Mouse (Mus musculus) neural tube, embryonic 14.5 days (tissue): ENCODE data around the gene Plvap. TPM values are rescaled to one million over a fixed set of nuclear protein-coding genes. Genes with fewer than 3 reads are reported as not detected.

Experiments
- ATAC-seq: fragments of 200-750 bp; cut with Nextera tagmentation; 2 replicates; pipeline ENCODE4 v1.8.0; 2017; ENCODE audit warnings: low read depth, mild to moderate bottlenecking, moderate TSS enrichment, moderate library complexity
- H3K27ac ChIP-seq: fragments of 300-500 bp; sonication (generic); 2 replicates; pipeline ENCODE4 v1.5.1; 2014; ENCODE audit warnings: low read depth, mild to moderate bottlenecking, control low read depth, low read length, moderate library complexity, mixed read lengths
- H3K27me3 ChIP-seq: fragments of 300-500 bp; sonication (generic); 2 replicates; pipeline ENCODE4 v1.6.1; 2014; ENCODE audit warnings: low read length; ENCODE audit not compliant: control insufficient read depth, insufficient read depth
- H3K36me3 ChIP-seq: fragments of 300-500 bp; sonication (generic); 2 replicates; pipeline ENCODE4 v1.6.1; 2014; ENCODE audit warnings: low read length, mixed read lengths; ENCODE audit not compliant: control insufficient read depth, insufficient read depth
- H3K4me1 ChIP-seq: fragments of 300-500 bp; sonication (generic); 2 replicates; pipeline ENCODE4 v1.6.1; 2014; ENCODE audit warnings: low read length; ENCODE audit not compliant: control insufficient read depth, insufficient read depth
- H3K4me2 ChIP-seq: fragments of 300-500 bp; sonication (generic); 2 replicates; pipeline ENCODE4 v1.6.1; 2014; ENCODE audit warnings: mild to moderate bottlenecking, low read depth, low read length, control low read depth
- H3K4me3 ChIP-seq: fragments of 300-500 bp; sonication (generic); 2 replicates; pipeline ENCODE4 v1.5.1; 2014; ENCODE audit warnings: low read depth, low read length, control low read depth, mixed read lengths
- H3K9ac ChIP-seq: fragments of 300-500 bp; sonication (generic); replicated peaks from 2 replicates; pipeline ENCODE4 v1.6.1; 2014; ENCODE audit warnings: low read depth, mild to moderate bottlenecking, control low read depth, low read length, mixed read lengths
- H3K9me3 ChIP-seq: fragments of 300-500 bp; sonication (generic); 2 replicates; pipeline ENCODE4 v1.6.1; 2016; ENCODE audit warnings: low read length; ENCODE audit not compliant: control insufficient read depth
- WGBS: fragments of 180-500 bp; shearing (Covaris S2); extraction: QIAGEN DNeasy Blood & Tissue Kit; methylation state at CpG from one replicate; pipeline ENCODE4 v1.1.7; 2014; 5-methylcytosine and 5-hydroxymethylcytosine counted together
- polyA plus RNA-seq: library from polyadenylated mRNA; unstranded; fragments of >200 nt; fragmentation: Nextera tagmentation; extraction: Ambion mirVana; gene quantifications from 2 replicates; pipeline ENCODE4 v1.2.1, GENCODE M21; 2014

Gene Plvap
- polyA plus RNA-seq, 1 experiment from 2014 or later, result 5.4 TPM

- Histone ChIP-seq H3K4me2 (no peak overlapping the region), H3K4me1 (no peaks in the 10 kb centered on the region), H3K9me3 (no peaks in the 10 kb centered on the region), H3K9ac (no peak overlapping the region), H3K4me3 (no peak overlapping the region), H3K27me3 (no peaks in the 10 kb centered on the region), H3K36me3 (peaks cover 7% of the 10 kb centered on the region; the same call in 1 of the 2 replicates), H3K27ac (no peak overlapping the region)
- 67% methylated on average over 7 of the region's 7 CpGs for WGBS
- no peak for ATAC-seq
Observed at GRCm38 (mm10) chr8:71550754-71551153, 39.2 kb upstream of the Plvap start.

DNA sequence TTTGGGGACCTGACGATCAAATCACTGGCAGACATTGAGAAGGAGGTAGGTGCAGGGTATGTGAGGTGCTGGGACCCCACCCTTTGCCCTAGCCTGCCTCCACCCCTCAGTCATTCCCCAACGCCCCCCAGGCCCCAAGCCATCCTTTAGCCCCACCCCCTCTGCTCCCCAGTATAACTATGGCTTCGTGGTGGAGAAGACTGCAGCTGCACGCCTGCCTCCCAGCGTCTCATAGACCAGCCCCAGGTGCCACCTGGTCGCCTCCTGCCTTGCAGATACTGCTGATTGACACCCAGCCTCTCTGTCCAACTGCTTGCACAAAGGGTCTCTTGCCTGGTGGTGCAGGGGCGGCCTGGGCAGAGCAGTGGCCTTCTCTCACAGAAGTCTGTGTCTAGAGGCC is 36.0 kb upstream of the Plvap start:
- Histone ChIP-seq H3K4me1 (peaks cover 4% of the 10 kb centered on the region; the same call in 1 of the 2 replicates), H3K4me2 (no peak overlapping the region), H3K27me3 (no peaks in the 10 kb centered on the region), H3K9ac (no peak overlapping the region), H3K9me3 (no peaks in the 10 kb centered on the region), H3K36me3 (peaks cover 14% of the 10 kb centered on the region; the same call in 1 of the 2 replicates), H3K27ac (no peak overlapping the region), H3K4me3 (no peak overlapping the region)
- no peak for ATAC-seq
- WGBS, result 86% methylated on average over 7 of the region's 7 CpGs

- H3K4me2 ChIP-seq, result no peak overlapping the region
- ATAC-seq, result no peak
- no peak overlapping the region for H3K27ac ChIP-seq
- H3K4me3 ChIP-seq, result no peak overlapping the region
- H3K9me3 ChIP-seq, result no peaks in the 10 kb centered on the region
- H3K27me3 ChIP-seq, result no peaks in the 10 kb centered on the region
- H3K36me3 ChIP-seq, result peaks cover 14% of the 10 kb centered on the region; the same call in 1 of the 2 replicates
- H3K4me1 ChIP-seq, result peaks cover 4% of the 10 kb centered on the region; the same call in 1 of the 2 replicates
- no peak overlapping the region for H3K9ac ChIP-seq
- whole genome bisulfite sequencing, result 93% methylated on average over 11 of the region's 11 CpGs
Observed at GRCm38 (mm10) chr8:71545053-71545452, 33.5 kb upstream of the Plvap start.

DNA sequence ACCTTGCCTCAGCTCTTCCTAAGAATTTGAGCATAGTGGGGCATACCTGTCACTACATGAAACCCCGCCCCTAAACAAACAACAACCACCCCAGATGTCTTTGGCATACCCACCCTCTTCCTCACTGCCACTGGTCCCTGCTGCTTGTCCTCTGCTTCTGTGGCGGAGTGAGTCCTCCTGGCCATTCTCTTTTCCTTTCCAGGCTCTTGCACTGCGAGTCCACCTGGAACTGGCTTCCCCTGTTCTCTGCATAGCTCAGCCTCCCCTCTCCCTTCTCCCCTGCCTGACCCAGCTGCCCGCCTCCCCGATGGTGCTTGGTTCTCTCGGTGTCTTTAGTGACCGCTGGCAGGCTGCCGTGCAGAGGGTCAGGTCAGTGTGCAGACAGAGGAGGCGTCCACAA is 32.2 kb upstream of the Plvap start:
- H3K9ac ChIP-seq, result no peak overlapping the region
- H3K9me3 ChIP-seq, result no peaks in the 10 kb centered on the region
- 85% methylated on average over 9 of the region's 9 CpGs for WGBS

GRCm38 (mm10) chr8:71542632-71543343 is 31.2 kb upstream of the Plvap start, which contains the start of gene Mvb12a:
Gene Mvb12a (plus strand): TSS chr8:71542922.
- H3K36me3 ChIP-seq, result peaks cover 9% of the 10 kb centered on the region; the same call in 1 of the 2 replicates
- peak within 1 kb of the TSS; percentile 91 for H3K4me2 ChIP-seq
- H3K27ac ChIP-seq, result peak within 1 kb of the TSS; percentile 44; the same call in 1 of the 2 replicates
- peak within 1 kb of the TSS; percentile 71 for H3K9ac ChIP-seq
- no peaks in the 10 kb centered on the region for H3K27me3 ChIP-seq
- WGBS, result under 1% methylated on average over 55 of the region's 55 CpGs
- peak within 1 kb of the TSS; percentile 57 for H3K4me3 ChIP-seq
- peak; percentile 96 for ATAC-seq
- H3K9me3 ChIP-seq, result no peaks in the 10 kb centered on the region
- H3K4me1 ChIP-seq, result peaks cover 4% of the 10 kb centered on the region; the same call in 1 of the 2 replicates

More for the DNA sequence above, 32.2 kb upstream of the Plvap start:
- Histone ChIP-seq H3K36me3 (peaks cover 13% of the 10 kb centered on the region; the same call in 1 of the 2 replicates), H3K27ac (no peak overlapping the region), H3K27me3 (no peaks in the 10 kb centered on the region), H3K4me3 (peak overlapping the region; percentile 57), H3K4me2 (peak overlapping the region; percentile 91), H3K4me1 (peaks cover 4% of the 10 kb centered on the region; the same call in 1 of the 2 replicates)
- ATAC-seq, result no peak

DNA sequence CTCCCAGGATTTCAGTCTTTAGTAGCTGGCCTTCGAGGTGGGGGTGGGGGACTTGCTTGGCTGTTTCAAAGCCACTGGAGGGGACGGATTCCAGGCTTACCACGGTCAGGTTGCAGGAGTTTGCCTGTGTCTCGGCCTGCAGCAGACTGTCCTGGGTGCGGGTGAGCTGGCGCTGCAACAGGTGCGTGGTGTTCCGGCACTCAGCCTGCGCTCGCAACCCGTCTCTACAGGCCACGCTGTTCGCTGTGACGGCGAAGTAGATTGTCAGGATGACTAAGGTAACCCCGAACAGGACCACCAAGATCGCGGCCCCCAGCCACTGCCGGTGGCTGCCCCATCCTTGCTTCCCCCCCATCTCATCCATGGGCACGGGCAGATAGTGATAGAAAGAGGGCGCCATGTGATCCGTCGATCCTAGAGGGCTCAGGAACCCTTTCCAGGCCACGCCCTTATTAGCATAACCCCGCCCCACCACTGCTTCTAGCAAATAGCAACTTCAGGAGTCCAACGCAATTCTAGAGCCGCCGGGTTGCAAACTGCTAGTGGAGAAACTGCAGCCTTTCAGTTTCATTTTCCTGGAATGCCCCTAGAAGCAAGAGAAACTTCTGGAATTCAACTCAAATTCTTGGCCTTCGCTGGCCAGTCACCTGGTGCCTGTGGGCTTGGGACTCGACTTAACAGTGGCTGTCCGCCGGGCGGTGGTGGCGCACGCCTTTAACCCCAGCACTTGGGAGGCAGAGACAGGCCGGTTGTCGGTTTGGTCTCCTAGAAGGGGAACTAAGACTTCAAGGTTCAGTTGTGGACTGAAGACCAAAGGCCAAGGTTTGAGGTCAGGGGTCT is 25.7 kb upstream of the Plvap start, which contains the start of gene Bst2:
Gene Bst2, minus strand, starts transcription at position 429 of the 840 bp plus-strand sequence.
- WGBS, result 3% methylated on average over 37 of the region's 37 CpGs

GRCm38 (mm10) chr8:71535663-71536062 is 24.1 kb upstream of the Plvap start:
- WGBS, result 67% methylated on average over 5 of the region's 5 CpGs
- no peaks in the 10 kb centered on the region for H3K9me3 ChIP-seq
- no peak overlapping the region for H3K9ac ChIP-seq
- ATAC-seq, result no peak
- H3K4me1 ChIP-seq, result no peaks in the 10 kb centered on the region
- no peaks in the 10 kb centered on the region for H3K36me3 ChIP-seq
- no peak overlapping the region for H3K4me3 ChIP-seq
- H3K27me3 ChIP-seq, result peaks cover 5% of the 10 kb centered on the region
- H3K27ac ChIP-seq, result no peak overlapping the region
- no peak overlapping the region for H3K4me2 ChIP-seq

More for the DNA sequence above, 25.7 kb upstream of the Plvap start, which contains the start of gene Bst2:
- no peak within 1 kb of the TSS for H3K27ac ChIP-seq
- no peak within 1 kb of the TSS for H3K9ac ChIP-seq
- ATAC-seq, result peak; percentile 25; the same call in 1 of the 2 replicates
- no peaks in the 10 kb centered on the region for H3K36me3 ChIP-seq
- no peaks in the 10 kb centered on the region for H3K9me3 ChIP-seq
- H3K4me1 ChIP-seq, result no peaks in the 10 kb centered on the region
- H3K4me2 ChIP-seq, result peak within 1 kb of the TSS; percentile 43
- peaks cover 5% of the 10 kb centered on the region for H3K27me3 ChIP-seq
- H3K4me3 ChIP-seq, result peak within 1 kb of the TSS; percentile 19; the same call in 1 of the 2 replicates

DNA sequence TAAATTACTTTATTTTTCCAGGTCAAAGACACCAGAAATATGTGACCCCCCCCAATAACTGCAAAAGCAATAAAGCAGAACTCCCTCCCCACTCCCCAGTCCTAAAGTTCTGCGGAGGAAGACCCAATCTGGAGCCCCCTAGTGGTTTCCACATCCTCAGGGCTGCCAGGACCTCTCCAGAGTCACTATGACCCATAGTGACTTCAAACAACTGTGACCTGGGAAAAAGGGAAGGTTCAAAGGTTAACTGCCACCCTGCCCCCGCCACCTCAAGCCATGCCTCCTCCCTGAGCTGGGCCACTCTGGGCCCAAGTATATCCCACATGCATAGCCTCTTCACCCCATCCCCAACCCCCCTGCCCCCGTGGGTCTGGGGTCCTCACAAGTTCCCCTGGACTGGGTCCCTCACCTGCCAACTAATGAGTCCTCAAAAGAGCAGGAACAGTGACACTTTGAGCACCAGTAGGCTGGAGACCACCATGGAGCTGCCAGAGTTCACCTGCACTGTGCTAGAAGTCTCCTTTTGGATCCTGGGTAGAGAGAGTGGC is 22.8 kb upstream of the Plvap start:
- H3K4me2 ChIP-seq, result no peak overlapping the region
- H3K4me3 ChIP-seq, result no peak overlapping the region
- no peaks in the 10 kb centered on the region for H3K36me3 ChIP-seq
- H3K27me3 ChIP-seq, result peaks cover 5% of the 10 kb centered on the region
- H3K4me1 ChIP-seq, result no peaks in the 10 kb centered on the region
- WGBS, result 38% methylated on average over 3 of the region's 3 CpGs
- no peak overlapping the region for H3K27ac ChIP-seq
- H3K9ac ChIP-seq, result no peak overlapping the region
- ATAC-seq, result no peak
- H3K9me3 ChIP-seq, result no peaks in the 10 kb centered on the region
